Mouse (Mus musculus) G1E (cell line): ENCODE measurements around the gene Nfic.

ENCODE experiments used
- CTCF ChIP-seq: IDR thresholded peaks from 2 replicates; pipeline ENCODE4 v1.5.1; 2012; ENCODE audit warnings: low read depth, low read length, inconsistent platforms, mixed read lengths
- TAL1 ChIP-seq: conservative IDR thresholded peaks from 2 replicates; pipeline ENCODE4 v1.6.1; 2012; ENCODE audit warnings: low read depth, low read length, inconsistent platforms, mixed read lengths

- TF ChIP-seq CTCF (no peak), TAL1 (no peak)
These were observed 35.6 kb upstream of the Nfic start for GRCm38 (mm10) chr10:81491018-81491417.
